Mouse (Mus musculus): ENCODE measurements around the gene Sirt3.

The Sirt3 gene

DNA sequence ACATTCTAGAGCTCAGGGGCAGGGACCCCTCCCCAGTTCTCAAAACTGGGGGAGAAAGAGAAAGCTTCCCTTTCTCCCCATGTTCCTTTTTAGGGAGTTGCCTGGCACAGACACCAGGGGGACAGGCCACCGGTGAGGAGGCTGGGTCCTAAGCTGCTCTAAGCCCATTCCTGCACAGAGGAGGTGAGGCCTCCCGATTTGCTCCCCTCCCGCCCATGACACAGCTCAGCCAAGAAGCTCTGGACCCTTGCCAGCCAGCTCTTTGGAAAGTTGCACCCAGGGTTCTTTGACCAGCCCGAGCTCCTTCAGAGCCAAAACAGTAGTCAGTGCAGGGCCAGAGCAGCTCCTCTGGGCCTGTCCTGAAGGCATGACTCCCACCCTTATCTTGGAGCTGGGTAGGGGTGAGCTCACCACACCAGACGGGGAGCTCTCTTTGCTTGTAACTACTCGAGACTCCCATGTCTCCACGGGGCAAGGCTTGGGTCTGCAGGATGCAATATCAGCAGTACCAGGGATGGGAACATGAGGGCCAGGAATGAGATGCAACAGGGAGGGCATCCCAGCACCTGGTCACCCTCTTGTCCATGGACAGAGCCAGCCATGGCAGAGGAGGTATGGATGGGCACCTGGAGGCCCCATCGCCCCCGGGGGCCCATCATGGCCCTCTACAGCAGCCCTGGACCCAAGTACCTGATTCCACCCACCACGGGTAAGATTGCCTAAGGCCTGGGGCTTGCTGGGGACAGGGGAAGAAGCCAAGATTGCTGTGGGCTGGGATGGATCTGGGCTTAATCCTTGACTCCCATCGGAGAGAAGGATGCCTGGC is 34.1 kb downstream of the Sirt3 start, which contains the start of gene Odf3:
Gene Odf3, plus strand, starts transcription at position 51 of the 826 bp plus-strand sequence.
- peak; percentile 64 to 68 for DNase-seq

DNA sequence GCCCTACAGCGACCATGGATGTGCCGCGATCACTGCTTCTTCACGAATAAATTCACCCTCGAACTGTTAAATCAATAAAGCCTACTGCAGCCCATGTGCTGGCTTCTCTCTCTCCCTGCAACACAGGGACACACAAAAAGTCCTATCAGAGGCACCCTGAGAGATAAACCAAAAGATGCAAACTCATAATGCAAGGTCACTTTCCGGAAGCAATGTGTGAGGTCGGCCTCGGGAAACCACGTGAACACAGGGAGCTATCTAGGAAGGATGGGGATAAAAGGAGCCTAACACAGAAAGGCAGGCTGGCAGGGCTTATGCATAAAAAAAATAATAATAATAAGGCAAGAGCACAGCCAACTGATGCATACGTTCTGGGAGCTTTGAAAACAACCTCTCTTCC is 35.4 kb downstream of the Sirt3 start:
- DNase-seq = no peak

DNA sequence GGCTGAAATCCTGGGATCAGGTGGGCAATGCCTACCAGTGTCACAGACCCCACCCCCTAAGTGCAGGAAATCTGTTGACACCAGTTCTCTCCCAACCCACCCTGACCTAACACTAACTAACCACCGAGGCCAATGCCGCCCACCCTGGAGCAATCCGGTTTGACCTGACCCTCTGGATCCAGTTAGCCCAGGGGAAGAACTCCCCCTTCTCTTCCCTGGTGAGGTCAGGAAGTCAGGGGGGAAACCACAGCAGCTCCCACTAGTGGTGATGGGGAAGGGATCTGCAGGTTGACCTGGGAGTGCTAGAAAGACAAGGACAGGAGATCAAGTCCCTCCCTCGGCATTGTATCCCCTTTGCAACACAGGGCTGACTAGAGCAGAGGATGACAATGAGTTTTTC is 36.4 kb downstream of the Sirt3 start:
- no peak for DNase-seq

DNA sequence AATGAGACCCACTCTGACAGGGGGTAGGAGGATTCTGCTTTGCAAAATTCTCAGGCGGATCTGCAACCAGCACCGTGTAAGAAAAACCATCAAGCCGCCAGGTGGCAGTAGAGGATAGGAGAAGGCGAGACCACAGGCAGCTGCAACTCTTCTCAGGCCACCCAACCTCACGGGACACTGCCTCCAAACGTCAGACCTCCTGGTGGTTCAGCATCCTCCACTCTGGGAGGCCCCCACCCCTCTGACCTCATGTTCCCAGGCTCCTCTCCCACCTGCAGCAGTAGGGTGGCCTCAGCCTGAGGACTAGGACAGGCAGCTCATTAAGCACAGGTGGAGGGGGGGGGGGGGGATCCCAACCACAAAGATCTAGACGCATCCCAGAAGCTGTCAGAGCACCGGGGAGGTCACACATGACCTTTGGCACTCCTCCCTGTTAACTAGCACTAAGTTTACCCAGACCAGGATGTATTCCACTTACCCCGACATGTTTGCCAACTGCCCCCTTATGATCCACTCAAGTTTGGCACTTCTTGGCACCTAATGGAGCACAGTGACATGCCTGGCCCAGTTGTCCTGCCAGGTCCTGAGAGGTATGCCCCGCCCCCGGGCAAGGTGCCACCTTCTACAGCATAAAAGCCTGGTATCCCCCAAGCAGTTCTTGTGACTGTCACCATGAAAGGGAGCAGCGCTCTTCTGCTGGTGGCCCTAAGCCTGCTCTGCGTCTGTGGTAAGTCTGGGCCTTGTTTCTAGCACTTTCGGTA is 37.0 kb downstream of the Sirt3 start, which contains the start of gene Scgb1c1:
Gene Scgb1c1, plus strand, starts transcription at position 643 of the 761 bp plus-strand sequence.
- DNase-seq = peak; percentile 77 to 90

DNA sequence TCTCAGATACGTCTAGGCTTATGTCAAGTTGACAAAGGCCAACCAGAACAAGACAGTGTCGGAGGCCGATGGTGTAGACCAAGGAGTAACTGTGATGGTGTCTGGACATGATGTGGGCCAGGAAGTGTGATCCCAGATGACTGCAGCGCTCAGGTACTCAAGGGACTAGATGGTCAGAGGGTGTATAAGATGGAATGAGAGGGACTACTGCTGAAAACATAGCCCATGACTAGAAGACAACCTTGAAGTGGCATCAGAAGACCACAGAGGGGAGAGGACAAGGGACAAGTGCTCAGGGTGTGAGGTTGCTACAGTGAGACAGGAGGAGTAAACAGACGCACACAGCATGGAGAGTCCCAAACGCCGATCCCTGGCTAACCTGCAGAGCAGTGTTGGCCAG is 38.3 kb downstream of the Sirt3 start:
- DNase-seq = no peak

DNA sequence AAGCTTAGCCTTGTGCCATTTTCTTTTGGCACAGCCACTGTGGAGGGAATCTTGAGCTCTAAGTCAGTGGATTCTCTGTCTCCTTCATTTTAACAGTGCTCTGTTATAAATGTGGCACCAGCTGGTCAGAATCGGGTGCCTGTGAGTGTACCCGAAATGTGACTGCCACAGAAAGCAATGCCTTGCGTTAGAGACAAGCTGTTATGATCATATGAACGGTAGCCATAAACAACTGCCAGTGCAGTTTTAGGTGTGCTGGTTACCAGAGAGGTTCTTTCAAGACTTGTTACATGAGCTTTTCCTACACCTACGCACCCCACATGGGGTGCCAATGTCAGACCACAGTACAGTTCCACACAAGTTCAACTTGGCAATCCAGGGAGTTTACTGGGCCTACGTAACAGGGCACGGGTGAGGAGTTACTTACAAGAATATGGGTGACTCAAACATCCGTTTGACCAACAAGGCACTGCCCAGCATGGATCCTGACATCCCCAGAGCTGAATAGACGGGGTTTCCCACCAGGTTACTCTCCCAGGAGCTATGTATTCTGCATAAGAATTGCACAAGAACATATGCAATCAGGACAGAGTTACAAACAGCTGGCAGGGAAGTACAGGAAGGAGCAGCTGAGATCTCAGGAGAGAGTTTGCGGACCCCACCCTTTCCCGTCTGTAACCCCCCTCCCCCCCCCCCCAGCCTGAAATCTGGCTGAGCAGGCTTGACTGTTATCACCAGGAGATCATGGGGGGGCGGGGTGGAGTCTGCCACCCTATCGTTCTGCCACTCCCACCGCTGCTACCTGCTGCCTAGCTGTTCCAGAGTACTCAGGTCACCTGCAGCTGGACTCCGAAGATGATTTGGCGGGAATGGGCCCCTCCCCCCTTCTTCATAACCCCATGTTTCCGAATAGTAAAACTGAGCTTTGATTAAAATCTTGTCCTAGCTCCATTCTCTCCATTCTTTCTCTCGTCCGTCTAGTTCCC is 41.1 kb downstream of the Sirt3 start:
- no peak for DNase-seq

DNA sequence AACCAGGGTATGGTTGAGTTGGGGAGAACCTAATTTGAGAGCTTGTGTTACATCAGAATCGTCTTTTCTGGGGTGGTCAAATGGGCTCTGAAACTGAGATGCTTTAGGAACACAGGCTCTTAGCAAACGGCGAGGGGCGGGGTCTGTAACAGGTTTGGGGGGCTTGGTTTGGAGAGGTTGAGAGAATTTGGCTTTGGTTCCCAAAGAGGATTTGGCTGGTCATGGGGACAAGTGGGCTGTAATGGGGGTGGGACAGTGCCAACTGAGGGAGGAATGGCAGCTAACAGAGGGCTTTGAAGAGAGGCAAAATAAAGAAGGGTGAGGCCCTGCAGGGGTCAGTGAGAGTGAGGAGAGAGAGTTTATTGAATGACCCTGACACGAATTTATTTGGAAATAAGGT is 42.6 kb downstream of the Sirt3 start:
- no peak for DNase-seq

DNA sequence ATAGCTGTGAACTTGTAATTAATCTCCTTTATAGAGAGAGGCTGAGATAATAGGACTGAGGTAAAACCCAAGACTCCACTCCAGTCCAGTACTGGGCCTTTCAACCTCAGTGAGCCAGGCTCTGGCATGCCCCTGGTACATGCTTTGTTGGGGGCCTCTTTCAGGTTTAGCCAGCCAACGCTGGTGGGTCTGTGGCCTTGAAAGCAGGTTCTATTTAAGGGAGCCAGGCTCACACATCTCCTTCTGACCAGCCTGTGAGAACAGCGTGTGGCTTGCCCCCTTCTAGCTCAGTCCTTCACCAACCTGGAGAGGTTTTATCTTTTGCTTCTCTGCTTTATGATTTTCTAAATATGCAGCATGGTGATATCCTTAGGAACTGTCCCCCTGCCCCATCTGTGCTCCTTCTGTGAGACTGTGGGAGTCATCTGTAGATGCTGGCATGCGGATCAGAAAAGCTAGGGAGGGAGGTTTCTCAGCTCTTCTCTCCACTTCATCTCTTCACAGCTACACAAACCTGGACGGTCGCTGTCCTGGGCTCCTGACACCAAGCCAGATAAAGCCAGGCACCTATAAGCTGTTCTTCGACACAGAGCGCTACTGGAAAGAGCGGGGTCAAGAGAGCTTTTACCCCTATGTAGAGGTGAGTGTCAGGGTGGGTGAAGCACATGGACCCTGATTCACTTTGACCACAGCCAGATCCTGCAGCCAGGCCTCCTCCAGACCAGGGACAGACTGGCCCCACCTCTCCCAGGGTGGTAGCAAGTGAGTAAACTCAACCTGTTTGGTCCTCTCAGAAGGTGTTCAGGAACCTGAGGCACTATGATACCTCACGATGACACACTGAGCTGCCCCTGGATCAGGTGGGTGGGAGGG is 45.6 kb downstream of the Sirt3 start:
- DNase-seq = no peak

DNA sequence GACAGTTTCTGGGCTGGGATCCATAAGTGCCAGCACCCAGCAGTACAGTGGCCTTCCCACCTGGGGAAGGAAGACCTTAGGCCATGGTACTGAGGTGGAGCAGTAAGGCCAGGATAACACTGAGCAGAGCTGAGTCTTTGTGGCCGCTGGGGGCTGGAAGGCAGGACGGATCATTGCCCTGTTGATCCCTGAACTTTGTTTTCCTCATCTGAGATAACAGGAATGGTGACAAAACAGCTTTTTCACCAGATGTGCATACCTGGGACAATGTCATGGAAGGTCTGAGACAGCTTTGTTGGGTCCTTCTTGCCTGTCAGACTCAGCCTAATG is 46.4 kb downstream of the Sirt3 start:
- DNase-seq = no peak

DNA sequence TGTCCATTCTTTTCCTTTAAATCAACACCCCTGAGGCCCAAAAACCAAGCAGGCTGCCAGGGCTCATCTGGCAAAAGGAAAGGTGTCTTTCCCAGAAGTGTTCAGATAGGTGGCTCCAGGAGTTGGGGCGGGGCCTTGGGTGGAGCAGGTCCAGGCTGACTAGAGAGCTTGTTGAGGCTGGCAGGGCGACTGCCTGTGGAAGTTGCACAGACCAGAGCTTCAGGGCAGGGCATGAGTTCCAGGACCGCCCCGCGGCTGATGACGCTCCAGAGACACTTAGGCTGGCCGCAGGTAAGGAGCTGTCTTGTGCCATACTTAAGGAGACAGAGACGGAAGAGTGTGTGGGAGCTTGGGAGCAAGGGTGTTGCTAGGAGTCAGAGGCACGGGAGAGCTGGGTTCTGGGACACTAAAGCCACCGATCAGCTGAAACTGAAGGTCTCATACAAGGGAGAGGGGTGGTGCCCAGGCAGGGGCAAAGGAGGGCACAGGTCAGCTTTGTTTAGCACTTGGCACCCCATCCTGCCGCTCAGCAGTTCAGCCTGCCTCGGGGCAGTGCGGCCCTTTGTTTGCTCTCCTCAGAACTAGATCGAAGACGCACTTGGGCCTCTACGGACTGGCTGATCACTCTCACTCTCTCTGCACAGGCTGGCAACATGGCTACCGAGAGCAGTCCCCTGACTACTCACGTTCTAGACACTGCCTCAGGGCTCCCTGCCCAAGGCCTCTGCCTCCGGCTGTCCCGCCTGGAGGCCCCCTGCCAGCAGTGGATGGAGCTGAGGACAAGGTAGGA is 46.9 kb downstream of the Sirt3 start, which contains the start of gene Urah:
Gene Urah, plus strand, starts transcription at position 51 of the 790 bp plus-strand sequence.
- peak in 1 of 2 experiments; percentile 55 for DNase-seq

DNA sequence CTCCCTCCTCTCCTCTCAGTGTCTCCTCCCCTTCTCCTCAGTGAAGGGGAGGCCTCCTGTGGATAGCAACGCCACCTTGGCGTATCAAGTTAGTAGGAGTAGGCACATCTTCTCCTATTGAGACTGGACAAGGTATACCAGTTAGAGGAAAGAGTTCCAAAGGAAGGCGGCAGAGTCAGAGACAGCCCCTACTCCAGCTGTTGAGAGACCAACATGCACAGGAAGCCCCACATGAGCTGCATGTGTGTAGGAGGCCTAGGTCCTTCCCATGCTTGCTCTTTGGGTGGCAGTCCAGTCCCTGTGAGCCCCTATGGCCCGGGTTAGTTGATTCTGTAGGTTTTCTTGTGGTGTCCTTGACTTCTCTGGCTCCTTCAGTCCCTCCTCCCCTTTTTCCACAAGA is 48.8 kb downstream of the Sirt3 start:
- DNase-seq = no peak

DNA sequence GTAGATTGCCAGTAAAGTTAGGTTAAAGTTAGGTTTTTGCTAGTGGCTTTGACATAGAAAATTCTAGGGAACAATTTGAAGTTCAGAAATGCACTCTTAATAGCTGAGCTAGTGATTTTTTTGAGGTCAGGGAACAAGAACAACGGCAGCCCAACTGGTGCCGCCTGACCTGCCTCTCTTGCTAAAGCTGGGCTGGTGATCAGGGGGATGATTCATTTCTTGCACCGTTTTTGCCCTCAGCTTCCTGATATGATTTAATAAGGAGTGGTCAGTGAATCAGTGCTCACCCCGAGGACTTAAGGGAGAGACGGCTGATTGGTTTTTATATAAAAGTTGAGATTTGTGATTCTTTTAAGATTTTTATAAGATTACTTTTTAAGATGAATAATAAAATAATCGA is 50.7 kb downstream of the Sirt3 start:
- DNase-seq = no peak

DNA sequence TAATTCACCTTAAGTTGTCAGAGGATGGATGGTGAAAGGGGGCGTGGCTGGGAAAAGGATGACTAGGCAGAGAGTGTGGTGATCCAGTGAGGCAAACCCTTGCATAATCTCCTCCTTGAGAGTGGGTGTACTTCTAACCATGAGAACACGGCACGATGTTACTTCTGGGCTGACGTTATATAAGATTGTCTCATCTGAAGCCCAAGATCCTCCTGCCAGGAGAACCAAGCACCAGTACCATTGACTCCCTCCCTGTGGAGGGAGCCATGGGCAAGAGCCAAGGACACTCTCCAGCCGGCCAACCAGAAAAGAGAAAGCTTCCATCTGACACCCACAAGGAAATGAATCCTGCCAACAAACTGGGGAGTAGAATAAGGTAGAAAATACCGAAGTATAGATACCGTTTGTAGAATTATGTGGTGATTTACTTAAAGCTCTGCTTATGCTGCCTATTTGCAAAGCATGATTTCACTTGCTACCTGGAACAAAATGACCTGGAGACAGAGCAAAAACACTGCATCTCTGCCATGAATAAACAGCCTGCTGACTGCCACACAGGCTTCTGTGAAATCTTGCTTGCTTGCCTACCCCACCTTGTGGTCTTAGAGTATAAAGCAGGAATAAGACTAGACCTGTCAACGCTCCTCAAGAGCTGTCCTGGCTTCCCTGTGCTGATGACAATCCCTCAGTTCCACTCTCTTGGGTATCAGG is 53.8 kb downstream of the Sirt3 start:
- DNase-seq = peak; percentile 84 to 89

DNA sequence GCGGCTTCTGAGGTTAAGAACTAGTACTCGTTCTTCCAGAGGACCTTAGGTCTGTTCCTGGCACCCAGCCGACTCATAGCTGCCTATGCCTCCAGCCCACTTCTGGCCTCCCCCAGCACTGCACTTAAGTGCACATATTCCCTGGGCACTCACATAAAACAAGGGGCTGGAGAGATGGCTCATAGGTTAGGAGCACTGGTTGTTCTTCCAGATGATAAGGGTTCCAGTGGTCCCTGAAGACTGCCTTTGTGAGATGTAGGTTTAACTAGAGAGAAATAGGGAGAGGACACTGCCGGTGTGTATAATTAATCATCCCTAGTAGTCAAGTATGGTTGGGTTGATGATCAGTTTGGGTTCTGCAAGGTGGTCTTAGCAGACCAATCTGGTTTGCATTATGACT is 59.4 kb downstream of the Sirt3 start:
- no peak for DNase-seq

DNA sequence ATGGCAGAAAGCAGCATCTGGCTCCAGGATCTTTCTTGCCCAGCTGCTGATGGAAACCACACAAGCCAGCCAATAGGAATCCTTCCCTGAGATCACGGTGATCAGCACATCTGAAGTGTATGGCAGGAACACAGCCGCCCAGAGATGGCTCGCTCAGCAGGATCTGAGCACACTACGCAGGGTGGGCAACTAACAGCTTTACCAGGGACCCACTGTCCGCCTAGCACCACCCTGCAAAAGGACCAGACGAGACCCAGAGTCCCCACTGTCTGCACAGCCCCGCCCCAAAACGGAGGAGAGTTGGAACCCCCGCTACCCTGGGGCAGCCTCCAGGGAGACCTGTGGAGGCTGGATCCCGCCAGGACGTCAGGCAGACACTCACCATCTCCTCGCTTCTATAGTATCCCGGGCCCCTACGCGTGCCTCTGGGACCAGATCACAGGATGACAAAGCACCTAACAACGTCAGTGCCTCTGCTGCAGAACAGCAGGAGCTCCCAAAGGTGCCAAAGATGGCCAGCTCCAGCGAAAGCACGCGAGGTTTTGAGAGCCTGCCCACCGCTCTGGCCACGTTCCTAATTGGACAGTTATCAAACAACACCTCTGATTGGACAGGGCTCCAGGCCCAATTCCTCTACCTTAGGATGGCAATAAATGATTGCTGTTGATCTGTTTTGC is 60.3 kb downstream of the Sirt3 start, which contains the start of gene Zfp941:
Gene Zfp941, minus strand, starts transcription at position 526 of the 677 bp plus-strand sequence.
- peak; percentile 65 to 72 for DNase-seq

DNA sequence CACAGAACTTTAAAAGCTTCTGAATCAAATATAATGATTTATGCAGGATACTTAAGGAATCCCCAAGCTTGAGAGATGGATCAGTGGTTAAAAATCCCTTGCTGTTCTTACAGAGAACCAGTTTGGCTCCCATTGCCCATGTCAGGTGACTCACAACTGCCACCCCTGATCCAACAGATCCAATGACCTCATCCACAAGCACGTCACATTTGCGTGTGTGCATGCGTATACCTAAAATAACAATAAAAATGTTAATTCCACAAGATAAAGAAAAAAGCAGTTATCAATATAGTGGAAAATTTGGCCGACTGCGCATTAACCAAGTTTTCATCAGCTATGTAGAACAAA is 60.8 kb downstream of the Sirt3 start:
- DNase-seq = no peak

DNA sequence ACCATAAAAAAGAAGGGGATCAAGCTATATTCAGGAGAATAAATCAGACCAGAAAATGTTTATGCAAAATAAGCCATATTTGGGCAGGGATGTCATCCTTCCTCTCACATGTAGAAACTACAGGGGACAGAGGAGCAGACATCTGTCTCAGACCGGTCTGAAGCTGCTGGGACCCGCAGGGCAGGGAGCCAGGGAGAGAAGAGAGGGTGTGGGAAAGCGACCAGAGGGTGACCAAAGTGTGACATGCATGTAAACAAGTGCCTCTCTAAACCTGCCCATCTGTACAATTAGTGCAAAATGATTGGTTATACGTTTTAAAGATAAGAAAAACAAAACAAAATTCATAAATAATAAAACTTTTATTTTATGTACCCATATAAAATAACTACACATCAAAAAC is 61.9 kb downstream of the Sirt3 start:
- DNase-seq = no peak
